Mouse (Mus musculus) stomach, postnatal 0 days (tissue): ENCODE data around the gene Fcrla.

ENCODE experiments used
- CTCF ChIP-seq: IDR thresholded peaks from 2 replicates; pipeline ENCODE4 v1.5.1; 2016; ENCODE audit warnings: antibody characterized with exemption, low read depth, mild to moderate bottlenecking, moderate library complexity
- EP300 ChIP-seq: optimal IDR thresholded peaks from 2 replicates; pipeline ENCODE3; 2016; ENCODE audit warnings: antibody characterized with exemption

DNA sequence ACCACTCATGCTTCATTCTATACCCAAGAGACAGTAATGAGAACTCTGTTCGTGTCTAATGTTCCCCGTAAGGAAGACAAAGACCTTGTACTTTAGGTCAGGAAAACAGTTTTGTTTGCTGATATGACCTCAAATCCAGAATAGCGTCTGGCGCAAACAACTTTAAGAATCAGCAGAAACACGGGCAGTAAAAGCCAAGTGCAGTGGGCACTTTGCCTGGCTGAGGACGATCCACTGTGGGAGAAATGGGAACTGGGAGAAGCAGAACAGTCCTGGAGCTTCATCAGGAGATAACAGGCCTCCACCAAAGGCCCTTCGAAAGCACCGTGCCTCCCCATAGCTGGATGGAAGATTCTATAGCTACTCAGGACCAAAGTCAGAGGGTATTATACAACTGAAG, 46.8 kb upstream of the Fcrla start:
- TF ChIP-seq CTCF (no peak), EP300 (no peak)
